Mouse (Mus musculus): Measurements from ENCODE around the gene Nubp2. TPM values are rescaled to one million over a fixed set of nuclear protein-coding genes. Genes with fewer than 3 reads are reported as not detected.

The Nubp2 gene
- 21.2 and 24.8 TPM in 2 replicates for polyA plus RNA-seq (2015; fragmentation: Nextera tagmentation; extraction: Ambion mirVana)

GRCm38 (mm10) chr17:24886134-24886931 lies at the start of gene Nubp2, which contains the start of gene Spsb3:
Gene Nubp2 (minus strand): TSS chr17:24886349.
Gene Spsb3 (plus strand): TSS chr17:24886643.

GRCm38 (mm10) chr17:24896241-24896992 lies 10.3 kb upstream of the Nubp2 start, which contains the start of gene Nme3:
Gene Nme3 (plus strand): TSS chr17:24896500.

GRCm38 (mm10) chr17:24894995-24895547 lies 8.9 kb upstream of the Nubp2 start, which contains the start of the genes Eme2 and Mrps34:
Gene Eme2 (minus strand): TSS chr17:24895087.
Gene Mrps34 (plus strand): TSS chr17:24895116.

GRCm38 (mm10) chr17:24865776-24866175 lies 20.4 kb downstream of the Nubp2 start, which contains the start of gene Igfals:
Gene Igfals (plus strand): TSS chr17:24865997.

GRCm38 (mm10) chr17:24850065-24850772 lies 35.9 kb downstream of the Nubp2 start, which contains the start of gene Fahd1:
Gene Fahd1 (minus strand): TSS chr17:24850364.

GRCm38 (mm10) chr17:24839842-24840241 lies 46.3 kb downstream of the Nubp2 start, which contains the start of gene Hagh:
Gene Hagh (plus strand): TSS chr17:24840143.

Other genes starting within 250 kb of the Nubp2 start
- gene Slc9a3r2, start 236.0 kb downstream of the Nubp2 start, polyA plus RNA-seq (2015; fragmentation: Nextera tagmentation; extraction: Ambion mirVana): 38.9 and 45.6 TPM in 2 replicates
- not detected in 2 replicates for gene Npw, start 227.9 kb downstream of the Nubp2 start, polyA plus RNA-seq (2015; fragmentation: Nextera tagmentation; extraction: Ambion mirVana)
- gene Zfp598, start 216.7 kb downstream of the Nubp2 start, polyA plus RNA-seq (2015; fragmentation: Nextera tagmentation; extraction: Ambion mirVana): 9.0 and 11.7 TPM in 2 replicates
- 0.11 TPM in 1 of 2 replicates, not detected in the other for gene Syngr3, start 196.4 kb downstream of the Nubp2 start, polyA plus RNA-seq (2015; fragmentation: Nextera tagmentation; extraction: Ambion mirVana)
- gene Gfer, start 190.2 kb downstream of the Nubp2 start, polyA plus RNA-seq (2015; fragmentation: Nextera tagmentation; extraction: Ambion mirVana): 33.2 and 39.3 TPM in 2 replicates
- gene Noxo1, start 190.1 kb downstream of the Nubp2 start, polyA plus RNA-seq (2015; fragmentation: Nextera tagmentation; extraction: Ambion mirVana): 1.1 and 1.8 TPM in 2 replicates
- 22.5 and 25.2 TPM in 2 replicates for gene Tbl3, start 178.7 kb downstream of the Nubp2 start, polyA plus RNA-seq (2015; fragmentation: Nextera tagmentation; extraction: Ambion mirVana)
- not detected in 2 replicates for gene Rnf151, start 168.3 kb downstream of the Nubp2 start, polyA plus RNA-seq (2015; fragmentation: Nextera tagmentation; extraction: Ambion mirVana)
- 829 and 862 TPM in 2 replicates for gene Rps2, start 168.2 kb downstream of the Nubp2 start, polyA plus RNA-seq (2015; fragmentation: Nextera tagmentation; extraction: Ambion mirVana)
- gene Ndufb10, start 161.9 kb downstream of the Nubp2 start, polyA plus RNA-seq (2015; fragmentation: Nextera tagmentation; extraction: Ambion mirVana): 707 and 733 TPM in 2 replicates
- gene Rpl3l, start 158.5 kb downstream of the Nubp2 start, polyA plus RNA-seq (2015; fragmentation: Nextera tagmentation; extraction: Ambion mirVana): 47.3 and 64.3 TPM in 2 replicates
- gene Msrb1, start 149.7 kb downstream of the Nubp2 start, polyA plus RNA-seq (2015; fragmentation: Nextera tagmentation; extraction: Ambion mirVana): 52.7 and 59.6 TPM in 2 replicates
- 0.51 TPM in 1 of 2 replicates, not detected in the other for gene Hs3st6, start 133.4 kb downstream of the Nubp2 start, polyA plus RNA-seq (2015; fragmentation: Nextera tagmentation; extraction: Ambion mirVana)
- gene Meiob, start 82.1 kb downstream of the Nubp2 start, polyA plus RNA-seq (2015; fragmentation: Nextera tagmentation; extraction: Ambion mirVana): not detected in 2 replicates
- gene Hagh, start 46.2 kb downstream of the Nubp2 start, polyA plus RNA-seq (2015; fragmentation: Nextera tagmentation; extraction: Ambion mirVana): 71.4 and 75.0 TPM in 2 replicates
- 28.0 and 28.6 TPM in 2 replicates for gene Fahd1, start 36.0 kb downstream of the Nubp2 start, polyA plus RNA-seq (2015; fragmentation: Nextera tagmentation; extraction: Ambion mirVana)
- 0.42 and 6.3 TPM in 2 replicates for gene Igfals, start 20.4 kb downstream of the Nubp2 start, polyA plus RNA-seq (2015; fragmentation: Nextera tagmentation; extraction: Ambion mirVana)
- 36.7 and 37.8 TPM in 2 replicates for gene Spsb3, start 294 bp upstream of the Nubp2 start, polyA plus RNA-seq (2015; fragmentation: Nextera tagmentation; extraction: Ambion mirVana)
- gene Eme2, start 8.7 kb upstream of the Nubp2 start, polyA plus RNA-seq (2015; fragmentation: Nextera tagmentation; extraction: Ambion mirVana): 18.2 and 18.6 TPM in 2 replicates
- gene Mrps34, start 8.8 kb upstream of the Nubp2 start, polyA plus RNA-seq (2015; fragmentation: Nextera tagmentation; extraction: Ambion mirVana): 185 and 189 TPM in 2 replicates
- 22.1 and 25.2 TPM in 2 replicates for gene Nme3, start 10.2 kb upstream of the Nubp2 start, polyA plus RNA-seq (2015; fragmentation: Nextera tagmentation; extraction: Ambion mirVana)
- gene Mapk8ip3, start 50.6 kb upstream of the Nubp2 start, polyA plus RNA-seq (2015; fragmentation: Nextera tagmentation; extraction: Ambion mirVana): 11.9 and 12.0 TPM in 2 replicates
- 20.1 and 26.9 TPM in 2 replicates for gene Jpt2, start 74.3 kb upstream of the Nubp2 start, polyA plus RNA-seq (2015; fragmentation: Nextera tagmentation; extraction: Ambion mirVana)
- gene Cramp1l, start 129.4 kb upstream of the Nubp2 start, polyA plus RNA-seq (2015; fragmentation: Nextera tagmentation; extraction: Ambion mirVana): 2.9 TPM in 2 replicates
- gene Ift140, start 129.7 kb upstream of the Nubp2 start, polyA plus RNA-seq (2015; fragmentation: Nextera tagmentation; extraction: Ambion mirVana): 3.8 and 4.4 TPM in 2 replicates
- 13.6 and 14.9 TPM in 2 replicates for gene Tmem204, start 197.2 kb upstream of the Nubp2 start, polyA plus RNA-seq (2015; fragmentation: Nextera tagmentation; extraction: Ambion mirVana)
- 19.1 and 19.4 TPM in 2 replicates for gene Telo2, start 229.6 kb upstream of the Nubp2 start, polyA plus RNA-seq (2015; fragmentation: Nextera tagmentation; extraction: Ambion mirVana)
- gene Ptx4, start 234.4 kb upstream of the Nubp2 start, polyA plus RNA-seq (2015; fragmentation: Nextera tagmentation; extraction: Ambion mirVana): 1.2 and 3.2 TPM in 2 replicates
- 9.3 and 9.6 TPM in 2 replicates for gene Clcn7, start 247.0 kb upstream of the Nubp2 start, polyA plus RNA-seq (2015; fragmentation: Nextera tagmentation; extraction: Ambion mirVana)